Mouse (Mus musculus) limb, embryonic 15.5 days (tissue): Measurements from ENCODE around the gene Sf3a1. TPM values are rescaled to one million over a fixed set of nuclear protein-coding genes. Genes with fewer than 3 reads are reported as not detected.

Experiments
- ATAC-seq: fragments of 200-750 bp; cut with Nextera tagmentation; 2 replicates; pipeline ENCODE4 v1.8.0; 2017; ENCODE audit warnings: low read depth, moderate TSS enrichment; ENCODE audit not compliant: insufficient number of reproducible peaks, low FRiP score, low TSS enrichment
- H3K27ac ChIP-seq: fragments of 300-500 bp; sonication (generic); 2 replicates; pipeline ENCODE4 v1.5.1; 2015; ENCODE audit warnings: moderate library complexity, mild to moderate bottlenecking, inconsistent platforms
- H3K27me3 ChIP-seq: fragments of 300-500 bp; sonication (generic); 2 replicates; pipeline ENCODE4 v1.6.1; 2015; ENCODE audit warnings: inconsistent platforms
- H3K36me3 ChIP-seq: fragments of 300-500 bp; sonication (generic); 2 replicates; pipeline ENCODE4 v1.6.1; 2015; ENCODE audit warnings: inconsistent platforms
- H3K4me1 ChIP-seq: fragments of 300-500 bp; sonication (generic); 2 replicates; pipeline ENCODE4 v1.6.1; 2015; ENCODE audit warnings: inconsistent platforms
- H3K4me2 ChIP-seq: fragments of 300-500 bp; sonication (generic); 2 replicates; pipeline ENCODE4 v1.6.1; 2015; ENCODE audit warnings: mild to moderate bottlenecking, inconsistent platforms
- H3K4me3 ChIP-seq: fragments of 300-500 bp; sonication (generic); 2 replicates; pipeline ENCODE4 v1.5.1; 2015; ENCODE audit warnings: mild to moderate bottlenecking, inconsistent platforms
- H3K9ac ChIP-seq: fragments of 300-500 bp; sonication (generic); 2 replicates; pipeline ENCODE4 v1.6.1; 2015; ENCODE audit warnings: inconsistent platforms
- H3K9me3 ChIP-seq: fragments of 300-500 bp; sonication (generic); 2 replicates; pipeline ENCODE4 v1.6.1; 2016; ENCODE audit warnings: inconsistent platforms
- WGBS: fragments of 180-500 bp; shearing (Covaris S2); methylation state at CpG from one replicate; pipeline ENCODE4 v1.1.7; 2015; 5-methylcytosine and 5-hydroxymethylcytosine counted together
- microRNA-seq: library from miRNA; unstranded; fragments of <30 nt; microRNA quantifications from one replicate; pipeline ENCODE4, GENCODE M21; 2016
- polyA plus RNA-seq: library from polyadenylated mRNA; unstranded; fragments of >200 nt; fragmentation: Nextera tagmentation; extraction: Ambion mirVana; gene quantifications from 2 replicates; pipeline ENCODE4 v1.2.1, GENCODE M21; 2015

Sf3a1 gene
- polyA plus RNA-seq, 1 experiment from 2014 or later, result 45.2 TPM

DNA sequence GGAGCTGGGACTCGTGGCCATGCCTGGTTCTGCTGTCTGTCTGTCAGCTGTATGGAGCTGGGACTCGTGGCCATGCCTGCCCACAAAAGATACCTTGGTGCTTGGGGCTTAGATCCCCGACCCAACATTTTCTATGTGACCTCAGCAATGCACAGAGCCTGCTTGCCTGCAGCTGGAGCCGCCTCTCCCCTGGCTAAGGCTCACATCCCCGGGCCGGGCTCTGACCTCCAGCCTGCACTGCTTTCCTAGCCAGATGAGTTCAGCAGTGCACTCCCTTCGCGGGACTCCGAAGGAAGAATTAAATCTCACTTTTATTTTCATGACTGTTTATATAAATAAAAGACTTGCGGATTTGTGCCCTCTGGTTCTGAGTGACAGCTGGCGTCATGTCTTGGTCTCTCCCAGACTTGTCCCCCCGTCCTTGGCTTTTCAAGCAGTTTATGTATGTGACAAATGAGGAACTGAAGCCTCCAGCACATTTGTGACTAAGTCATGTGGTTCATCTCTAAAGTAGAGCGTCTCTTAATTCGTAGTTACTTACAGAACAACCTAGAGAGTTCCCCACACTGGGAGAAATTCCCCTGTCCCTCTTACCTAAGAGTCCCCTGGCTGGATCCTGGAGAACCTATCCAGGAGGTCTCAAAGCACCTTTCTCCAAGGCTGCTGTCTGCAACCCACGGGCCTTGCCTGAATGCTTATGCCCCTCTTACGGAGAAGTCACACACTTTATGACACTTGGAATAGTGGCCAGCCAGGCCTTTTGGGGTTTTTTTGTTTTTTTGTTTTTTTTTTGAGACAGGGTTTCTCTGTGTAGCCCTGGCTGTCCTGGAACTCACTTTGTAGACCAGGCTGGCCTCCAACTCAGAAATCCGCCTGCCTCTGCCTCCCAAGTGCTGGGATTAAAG is 62.1 kb downstream of the Sf3a1 start:
- H3K9ac ChIP-seq, result no peak overlapping the region
- H3K4me1 ChIP-seq, result peaks cover 28% of the 10 kb centered on the region
- H3K27ac ChIP-seq, result no peak overlapping the region
- no peak overlapping the region for H3K4me3 ChIP-seq
- no peak overlapping the region for H3K4me2 ChIP-seq
- H3K27me3 ChIP-seq, result no peaks in the 10 kb centered on the region
- no peak for ATAC-seq
- no peaks in the 10 kb centered on the region for H3K9me3 ChIP-seq
- 72% methylated on average over 17 of the region's 17 CpGs for WGBS
- H3K36me3 ChIP-seq, result no peaks in the 10 kb centered on the region

DNA sequence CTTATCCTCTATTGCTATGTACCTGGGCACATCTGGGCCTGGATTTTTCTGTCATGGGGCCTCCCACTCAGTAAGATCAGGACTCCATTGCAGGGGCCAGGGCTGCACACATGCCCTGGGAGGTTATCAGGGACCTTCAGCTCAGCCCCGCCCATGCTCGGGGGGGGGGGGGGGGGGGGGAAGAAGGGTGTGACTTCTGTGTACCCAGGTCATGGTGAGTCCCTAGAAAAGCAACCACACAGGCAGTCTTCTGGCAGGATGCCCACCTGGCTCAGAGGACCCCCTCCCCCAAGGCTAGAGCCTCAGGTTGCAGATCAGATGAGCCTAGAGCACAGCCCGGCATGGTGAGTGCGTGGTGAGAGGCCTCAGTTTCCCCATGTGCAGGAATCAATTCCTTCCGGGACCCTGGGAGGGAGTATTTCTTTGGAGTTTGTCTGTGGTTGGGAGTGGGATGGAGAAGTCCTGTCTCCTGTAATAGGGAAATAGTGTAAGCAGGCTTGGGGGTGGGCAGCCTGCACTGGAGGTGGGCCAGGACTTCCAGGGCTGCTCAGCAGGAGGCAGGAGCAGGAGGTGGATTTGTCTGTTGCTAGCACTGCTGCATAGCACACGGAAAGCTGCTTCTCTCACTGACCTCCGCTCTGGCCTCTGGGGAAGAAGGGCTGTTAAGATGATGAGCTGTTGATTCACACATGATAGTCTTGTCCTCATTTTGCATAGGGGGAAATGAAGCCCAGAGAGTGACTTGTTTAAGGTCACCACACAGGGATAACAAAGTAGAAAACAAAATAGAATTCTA is 63.4 kb downstream of the Sf3a1 start:
- Histone ChIP-seq H3K9me3 (no peaks in the 10 kb centered on the region), H3K4me1 (peaks cover 19% of the 10 kb centered on the region), H3K27me3 (no peaks in the 10 kb centered on the region), H3K9ac (no peak overlapping the region), H3K36me3 (no peaks in the 10 kb centered on the region), H3K27ac (no peak overlapping the region), H3K4me3 (no peak overlapping the region), H3K4me2 (no peak overlapping the region)
- 25% methylated on average over 7 of the region's 7 CpGs for WGBS
- ATAC-seq, result no peak

GRCm38 (mm10) chr11:4224223-4224622 is 64.1 kb downstream of the Sf3a1 start:
- Histone ChIP-seq H3K9me3 (no peaks in the 10 kb centered on the region), H3K36me3 (no peaks in the 10 kb centered on the region), H3K27ac (no peak overlapping the region), H3K4me2 (no peak overlapping the region), H3K4me1 (peaks cover 17% of the 10 kb centered on the region), H3K9ac (no peak overlapping the region), H3K27me3 (no peaks in the 10 kb centered on the region), H3K4me3 (no peak overlapping the region)
- ATAC-seq, result no peak
- 43% methylated on average over 2 of the region's 2 CpGs for WGBS

DNA sequence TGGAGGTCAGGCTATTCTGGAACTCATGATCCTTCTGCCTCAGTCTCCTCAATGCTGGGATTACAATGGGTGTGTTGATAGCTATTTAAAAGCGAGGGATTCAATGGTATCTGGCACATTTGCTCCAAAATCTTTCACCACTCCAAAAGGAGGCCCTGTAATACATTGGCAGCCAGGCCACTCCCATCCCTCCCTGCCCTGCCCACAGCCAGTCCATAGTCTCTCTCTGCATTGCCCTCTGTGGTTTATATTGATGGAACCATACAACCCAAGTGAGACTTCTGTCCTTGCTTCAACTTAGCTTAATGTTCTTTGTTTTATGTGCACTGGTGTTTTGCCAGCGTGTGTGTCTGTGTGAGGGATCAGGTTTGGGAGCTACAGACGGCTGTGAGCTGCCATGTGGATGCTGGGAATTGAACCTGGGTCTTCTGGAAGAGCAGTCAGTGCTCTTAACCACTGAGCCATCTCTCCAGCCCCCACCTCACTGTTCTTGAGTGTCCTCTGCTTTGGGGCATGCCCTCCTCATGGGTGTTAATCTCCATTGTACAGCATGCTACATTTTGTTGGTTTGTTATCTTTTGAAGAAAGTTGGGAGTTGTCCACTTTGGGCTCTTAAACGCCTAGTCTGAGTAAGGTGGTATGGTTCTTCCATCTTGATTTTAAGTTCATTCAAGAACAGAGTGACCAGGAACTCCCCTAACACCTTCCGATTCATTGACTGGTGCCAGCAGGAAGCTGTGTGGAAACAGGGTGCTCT is 66.6 kb downstream of the Sf3a1 start:
- 76% methylated on average over 5 of the region's 5 CpGs for WGBS
- H3K4me3 ChIP-seq, result no peak overlapping the region
- no peak overlapping the region for H3K27ac ChIP-seq
- H3K27me3 ChIP-seq, result no peaks in the 10 kb centered on the region
- H3K4me2 ChIP-seq, result no peak overlapping the region
- H3K9me3 ChIP-seq, result no peaks in the 10 kb centered on the region
- ATAC-seq, result no peak
- peaks cover 11% of the 10 kb centered on the region; the same call in 1 of the 2 replicates for H3K4me1 ChIP-seq
- no peaks in the 10 kb centered on the region for H3K36me3 ChIP-seq
- H3K9ac ChIP-seq, result no peak overlapping the region

- Histone ChIP-seq H3K27me3 (no peaks in the 10 kb centered on the region), H3K9me3 (no peaks in the 10 kb centered on the region), H3K36me3 (no peaks in the 10 kb centered on the region), H3K27ac (no peak overlapping the region), H3K9ac (no peak overlapping the region), H3K4me1 (peaks cover 10% of the 10 kb centered on the region; the same call in 1 of the 2 replicates), H3K4me2 (no peak overlapping the region), H3K4me3 (no peak overlapping the region)
- WGBS, result 31% methylated on average over 8 of the region's 8 CpGs
- no peak for ATAC-seq
These were observed 68.3 kb downstream of the Sf3a1 start for GRCm38 (mm10) chr11:4228463-4228862.

DNA sequence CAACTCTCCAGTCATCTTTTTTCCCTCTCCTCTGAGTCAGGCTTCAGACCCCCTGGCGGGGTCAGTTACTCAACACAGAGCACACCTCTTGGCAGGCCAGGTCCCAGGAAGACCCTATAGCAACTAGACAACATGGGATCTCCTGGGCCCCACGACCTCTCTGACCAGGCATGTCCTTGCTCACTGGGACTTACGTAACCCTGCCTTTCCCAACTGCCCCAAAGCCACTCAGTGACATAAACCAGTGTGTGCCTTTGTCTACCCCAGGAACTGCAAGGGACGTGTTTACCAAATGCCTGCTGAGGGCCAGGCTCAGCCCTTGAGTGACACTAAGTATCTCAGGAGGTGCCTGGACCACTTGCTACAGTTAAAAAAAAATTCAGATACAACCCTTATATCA is 69.7 kb downstream of the Sf3a1 start:
- H3K9ac ChIP-seq, result no peak overlapping the region
- WGBS, result 67% methylated on average over 4 of the region's 4 CpGs
- H3K27me3 ChIP-seq, result no peaks in the 10 kb centered on the region
- no peak overlapping the region for H3K4me3 ChIP-seq
- H3K9me3 ChIP-seq, result no peaks in the 10 kb centered on the region
- H3K4me1 ChIP-seq, result peaks cover 7% of the 10 kb centered on the region; the same call in 1 of the 2 replicates
- H3K4me2 ChIP-seq, result no peak overlapping the region
- H3K27ac ChIP-seq, result no peak overlapping the region
- no peaks in the 10 kb centered on the region for H3K36me3 ChIP-seq
- ATAC-seq, result no peak

DNA sequence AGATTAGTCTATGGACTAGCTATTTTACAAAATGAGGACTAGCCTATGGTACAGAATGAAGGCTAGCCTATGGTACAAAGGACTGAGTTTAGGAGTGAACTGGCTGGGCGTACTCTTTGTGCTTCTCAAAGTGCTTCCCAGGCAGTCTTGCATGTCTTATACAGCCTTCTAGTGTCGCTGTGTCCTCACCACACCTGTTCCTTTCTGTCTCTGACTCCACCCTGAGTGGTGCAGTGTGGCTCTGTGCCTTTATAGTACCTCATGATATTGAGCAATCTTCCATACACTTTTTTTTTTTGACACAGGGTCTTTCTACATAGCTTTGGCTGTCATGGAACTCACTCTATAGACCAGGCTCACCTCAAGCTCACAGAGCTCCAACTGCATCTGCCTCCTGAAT is 71.3 kb downstream of the Sf3a1 start:
- Histone ChIP-seq H3K27me3 (no peaks in the 10 kb centered on the region), H3K4me2 (no peak overlapping the region), H3K4me3 (no peak overlapping the region), H3K4me1 (peaks cover 7% of the 10 kb centered on the region; the same call in 1 of the 2 replicates), H3K36me3 (no peaks in the 10 kb centered on the region), H3K9ac (no peak overlapping the region), H3K27ac (no peak overlapping the region), H3K9me3 (no peaks in the 10 kb centered on the region)
- 85% methylated on average over 2 of the region's 2 CpGs for WGBS
- ATAC-seq, result no peak

Small RNA genes lying within 50 kb of the gene (microRNA-seq; reads per million reads assigned to microRNA genes)
- 2.7 reads per million, percentile 6 among the genes with 10 or more reads in this experiment for gene Mir3060

Other genes starting within 250 kb of the Sf3a1 start
- gene Slc35e4, start 245.7 kb upstream of the Sf3a1 start, polyA plus RNA-seq, result 6.7 and 9.2 TPM in 2 replicates
- 49.4 and 56.2 TPM in 2 replicates for gene Tcn2, start 228.2 kb upstream of the Sf3a1 start, polyA plus RNA-seq
- gene Pes1, start 196.4 kb upstream of the Sf3a1 start, polyA plus RNA-seq, result 76.6 and 77.4 TPM in 2 replicates
- gene 4930556J24Rik, start 183.6 kb upstream of the Sf3a1 start, polyA plus RNA-seq, result 0.15 TPM in 1 of 2 replicates, not detected in the other
- 2.6 and 3.0 TPM in 2 replicates for gene Gal3st1, start 176.7 kb upstream of the Sf3a1 start, polyA plus RNA-seq
- gene Sec14l4, start 128.9 kb upstream of the Sf3a1 start, polyA plus RNA-seq, result 0.67 and 1.1 TPM in 2 replicates
- not detected in 2 replicates for gene Sec14l3, start 95.5 kb upstream of the Sf3a1 start, polyA plus RNA-seq
- gene Mtfp1, start 64.9 kb upstream of the Sf3a1 start, polyA plus RNA-seq, result 5.5 and 6.1 TPM in 2 replicates
- 1.9 and 2.0 TPM in 2 replicates for gene Sec14l2, start 36.9 kb upstream of the Sf3a1 start, polyA plus RNA-seq
- gene Rnf215, start 25.1 kb upstream of the Sf3a1 start, polyA plus RNA-seq, result 30.8 and 35.5 TPM in 2 replicates
- gene Ccdc157, start 57 bp upstream of the Sf3a1 start, polyA plus RNA-seq, result 10.9 and 12.3 TPM in 2 replicates
- gene Tbc1d10a, start 26.4 kb downstream of the Sf3a1 start, polyA plus RNA-seq, result 58.7 and 61.9 TPM in 2 replicates
- gene Castor1, start 57.9 kb downstream of the Sf3a1 start, polyA plus RNA-seq, result 15.2 and 20.6 TPM in 2 replicates
- 0.12 and 0.23 TPM in 2 replicates for gene Osm, start 76.1 kb downstream of the Sf3a1 start, polyA plus RNA-seq
- 0.49 and 0.53 TPM in 2 replicates for gene Lif, start 97.2 kb downstream of the Sf3a1 start, polyA plus RNA-seq